Mouse (Mus musculus) layer of hippocampus, adult 18-20 months (tissue): ENCODE results near the gene Stip1. TPM values are rescaled to one million over a fixed set of nuclear protein-coding genes. Genes with fewer than 3 reads are reported as not detected.

Experiments
- total RNA-seq, 2 experiments: library from RNA; stranded (reverse); gene quantifications; 2 replicates each; pipeline ENCODE4 v1.2.3; 2021

Stip1 gene
- total RNA-seq, 2 experiments from 2014 or later = 218 to 230 TPM

Other genes starting within 250 kb of the Stip1 start
- 10 to 100 TPM; 36.2 to 43.7 TPM for gene Rps6ka4, start 199.3 kb downstream of the Stip1 start, total RNA-seq
- 10 to 100 TPM; 13.8 to 16.1 TPM for gene Ccdc88b, start 181.8 kb downstream of the Stip1 start, total RNA-seq
- gene Trmt112, start 130.3 kb downstream of the Stip1 start, total RNA-seq = 10 to 100 TPM; 43.1 to 53.9 TPM
- 100 to 1,000 TPM; 383 to 385 TPM for gene Prdx5, start 129.9 kb downstream of the Stip1 start, total RNA-seq
- 10 to 100 TPM; 59.5 to 59.6 TPM for gene Esrra, start 118.2 kb downstream of the Stip1 start, total RNA-seq
- 10 to 100 TPM in 1 of 2 experiments, 1 to 10 TPM in 1; 8.2 to 12.6 TPM for gene Catsperz, start 114.6 kb downstream of the Stip1 start, total RNA-seq
- gene Kcnk4, start 105.5 kb downstream of the Stip1 start, total RNA-seq = 10 to 100 TPM; 15.4 to 17.0 TPM
- gene Bad, start 98.1 kb downstream of the Stip1 start, total RNA-seq = 10 to 100 TPM; 37.8 to 44.4 TPM
- gene Gpr137, start 97.5 kb downstream of the Stip1 start, total RNA-seq = 100 to 1,000 TPM; 105 to 108 TPM
- gene Ppp1r14b, start 65.0 kb downstream of the Stip1 start, total RNA-seq = 10 to 100 TPM; 60.8 to 61.9 TPM
- gene Plcb3, start 63.5 kb downstream of the Stip1 start, total RNA-seq = 10 to 100 TPM; 13.3 to 14.4 TPM
- gene Fkbp2, start 59.5 kb downstream of the Stip1 start, total RNA-seq = 10 to 100 TPM; 94.2 to 94.6 TPM
- gene Vegfb, start 52.3 kb downstream of the Stip1 start, total RNA-seq = 10 to 100 TPM; 95.2 to 95.4 TPM
- 10 to 100 TPM; 24.7 to 27.9 TPM for gene Dnajc4, start 47.4 kb downstream of the Stip1 start, total RNA-seq
- gene Nudt22, start 43.9 kb downstream of the Stip1 start, total RNA-seq = 10 to 100 TPM; 12.7 to 14.0 TPM
- 10 to 100 TPM; 17.2 to 17.8 TPM for gene Trpt1, start 43.8 kb downstream of the Stip1 start, total RNA-seq
- gene Fermt3, start 20.5 kb downstream of the Stip1 start, total RNA-seq = 1 to 10 TPM; 4.2 to 5.1 TPM
- gene Macrod1, start 16.8 kb upstream of the Stip1 start, total RNA-seq = 10 to 100 TPM; 22.9 to 23.7 TPM
- gene Flrt1, start 65.8 kb upstream of the Stip1 start, total RNA-seq = 10 to 100 TPM; 21.6 to 22.0 TPM
- gene Otub1, start 166.3 kb upstream of the Stip1 start, total RNA-seq = 100 to 1,000 TPM; 306 to 307 TPM
- gene Cox8a, start 177.6 kb upstream of the Stip1 start, total RNA-seq = 1,000 to 10,000 TPM in 1 of 2 experiments, 100 to 1,000 TPM in 1; 974 to 1,030 TPM
- gene Naa40, start 201.2 kb upstream of the Stip1 start, total RNA-seq = 10 to 100 TPM; 28.5 to 29.8 TPM
- gene Rcor2, start 227.4 kb upstream of the Stip1 start, total RNA-seq = 10 to 100 TPM; 12.7 to 13.9 TPM